Mouse (Mus musculus): ENCODE results near the gene Anxa2.
A peak's percentile ranks its signal among the peaks of the same experiment; 100 is the strongest.

Gene Anxa2

DNA sequence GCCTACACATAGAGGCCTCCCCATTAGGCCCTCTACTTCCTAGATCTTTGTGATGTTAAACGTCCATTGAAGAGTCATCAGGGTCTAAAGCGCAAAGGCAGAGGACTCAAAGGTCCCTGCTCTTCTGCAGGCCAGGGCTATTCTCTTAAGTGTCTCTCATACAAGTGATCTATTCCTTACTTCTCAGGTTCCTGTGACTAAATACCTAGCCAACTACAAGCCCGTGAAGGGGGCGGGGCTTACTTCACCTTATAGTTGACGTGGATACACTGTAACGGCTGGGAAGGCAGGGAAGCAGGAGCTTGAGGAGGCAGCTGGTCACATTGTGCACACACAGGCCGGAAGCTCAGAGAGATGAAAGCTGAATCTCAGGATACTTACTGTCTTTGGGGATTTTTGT is 6.5 kb downstream of the Anxa2 start:
- no peak for DNase-seq

GRCm38 (mm10) chr9:69463046-69463445 is 9.6 kb downstream of the Anxa2 start:
- DNase-seq, result no peak

DNA sequence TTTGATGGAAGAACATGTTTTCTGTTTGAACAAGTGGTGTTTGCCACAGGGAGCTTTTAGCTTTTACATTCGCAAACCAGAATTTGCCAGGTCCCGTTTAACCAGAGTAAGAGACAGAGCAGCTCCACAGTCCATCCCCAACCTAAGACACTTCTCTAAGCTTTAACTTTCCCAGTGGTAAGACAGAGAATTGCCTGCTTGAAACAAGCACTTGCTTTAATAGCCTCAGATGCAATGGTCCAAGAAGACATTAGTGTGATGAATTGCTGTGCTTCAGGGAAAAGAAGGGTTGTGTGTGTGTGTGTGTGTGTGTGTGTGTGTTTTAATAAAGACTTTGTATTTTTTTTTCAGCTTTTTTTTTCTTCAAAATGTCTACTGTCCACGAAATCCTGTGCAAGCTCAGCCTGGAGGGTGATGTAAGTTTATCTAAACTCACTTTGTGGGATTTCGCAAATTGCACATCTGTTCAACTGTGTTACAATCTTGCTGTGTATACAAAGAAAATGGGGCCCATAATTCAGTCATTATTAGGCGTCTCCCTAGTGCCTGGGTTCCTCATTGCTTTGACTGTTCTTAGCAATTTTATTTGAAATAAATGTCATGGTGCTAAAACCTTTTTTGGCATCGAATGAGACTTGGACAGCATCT is 10.8 kb downstream of the Anxa2 start:
- DNase-seq, result no peak

DNA sequence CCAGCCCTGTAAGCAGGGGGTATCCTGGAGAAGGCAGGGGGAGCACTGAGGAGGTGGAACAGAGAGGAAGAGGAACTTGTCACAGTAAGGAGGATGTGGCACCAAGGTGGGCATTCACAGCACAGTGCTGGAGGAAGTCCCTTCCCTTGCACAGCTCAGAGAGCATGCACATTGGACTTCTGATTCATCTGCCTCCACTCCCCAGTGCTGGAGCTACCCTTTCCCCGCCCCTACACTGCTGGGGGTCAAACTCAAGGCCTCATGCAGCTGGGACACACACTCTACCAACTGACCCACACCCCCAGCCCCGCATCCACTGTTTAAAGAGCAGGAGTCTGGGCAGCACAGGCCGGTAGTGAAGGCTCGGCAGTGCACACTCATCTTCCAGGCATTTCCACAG is 12.7 kb downstream of the Anxa2 start:
- no peak for DNase-seq

- DNase-seq, result no peak
Measured at GRCm38 (mm10) chr9:69467310-69467939, 14.0 kb downstream of the Anxa2 start.

GRCm38 (mm10) chr9:69468991-69469390 is 15.6 kb downstream of the Anxa2 start:
- peak; percentile 60 for DNase-seq

DNA sequence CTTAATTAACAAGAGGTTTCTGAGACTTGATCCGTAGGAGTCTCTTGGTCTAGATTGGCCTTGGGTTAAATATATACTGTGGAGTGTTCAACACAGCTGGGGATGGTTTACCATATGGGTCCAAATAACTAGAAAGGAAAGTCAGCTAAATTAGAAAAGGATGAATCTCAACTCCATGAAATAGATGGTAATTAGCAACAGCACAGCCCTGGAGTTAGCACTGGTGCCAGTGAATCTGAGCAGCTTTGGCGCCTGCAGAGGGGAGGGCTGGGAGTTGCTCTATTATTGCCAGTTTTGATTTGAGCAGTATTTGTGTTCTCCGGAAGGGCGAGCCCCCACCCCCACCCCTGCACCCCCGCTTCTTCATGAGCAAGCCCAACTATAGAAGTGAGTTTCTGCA is 16.9 kb downstream of the Anxa2 start:
- no peak for DNase-seq

GRCm38 (mm10) chr9:69470921-69471320 is 17.5 kb downstream of the Anxa2 start:
- DNase-seq, result no peak

DNA sequence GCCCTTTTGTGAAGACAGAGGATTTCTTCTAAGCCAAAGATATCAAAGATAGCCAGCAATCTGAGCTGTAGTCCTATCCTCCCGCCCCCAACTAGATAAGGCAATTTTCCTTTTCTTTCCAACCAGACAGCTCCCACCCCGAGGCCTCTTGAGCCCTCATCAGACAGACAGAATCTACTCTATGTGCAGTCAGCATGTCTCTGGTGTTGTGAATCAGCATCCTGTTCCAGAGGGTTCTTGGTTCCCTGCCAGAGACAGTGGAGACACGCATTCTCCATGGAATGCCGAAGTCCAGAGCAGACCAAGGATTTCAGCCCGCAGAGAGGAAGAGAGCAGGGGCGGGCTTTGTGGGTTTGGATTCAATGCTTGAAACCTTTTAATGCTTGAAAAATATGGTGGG is 19.3 kb downstream of the Anxa2 start:
- DNase-seq, result peak; percentile 90

- DNase-seq, result peak; percentile 57
Measured at GRCm38 (mm10) chr9:69475873-69476272, 22.5 kb downstream of the Anxa2 start.

GRCm38 (mm10) chr9:69477195-69477823 is 23.9 kb downstream of the Anxa2 start:
- no peak for DNase-seq

- no peak for DNase-seq
Measured at GRCm38 (mm10) chr9:69477824-69478222, 24.4 kb downstream of the Anxa2 start.

- peak; percentile 95 for DNase-seq
Measured at GRCm38 (mm10) chr9:69480344-69480743, 26.9 kb downstream of the Anxa2 start.

GRCm38 (mm10) chr9:69483811-69484210 is 30.4 kb downstream of the Anxa2 start:
- no peak for DNase-seq

DNA sequence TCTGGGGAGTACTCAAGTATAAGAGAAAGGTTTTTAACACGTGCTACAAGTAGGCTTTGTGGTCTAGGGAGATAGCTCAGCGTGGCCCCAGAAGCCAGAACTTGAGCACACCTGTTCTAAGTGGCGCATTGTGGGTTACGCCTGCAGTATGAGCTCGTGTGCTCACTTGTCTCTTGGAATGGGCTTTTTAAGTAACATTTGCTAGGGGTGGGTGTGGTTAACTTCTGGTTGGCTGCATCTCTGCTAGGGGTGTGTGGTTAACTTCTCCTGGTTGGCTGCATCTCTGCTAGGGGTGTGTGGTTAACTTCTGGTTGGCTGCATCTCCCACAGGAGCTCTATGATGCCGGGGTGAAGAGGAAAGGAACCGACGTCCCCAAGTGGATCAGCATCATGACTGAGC is 32.7 kb downstream of the Anxa2 start:
- no peak for DNase-seq

DNA sequence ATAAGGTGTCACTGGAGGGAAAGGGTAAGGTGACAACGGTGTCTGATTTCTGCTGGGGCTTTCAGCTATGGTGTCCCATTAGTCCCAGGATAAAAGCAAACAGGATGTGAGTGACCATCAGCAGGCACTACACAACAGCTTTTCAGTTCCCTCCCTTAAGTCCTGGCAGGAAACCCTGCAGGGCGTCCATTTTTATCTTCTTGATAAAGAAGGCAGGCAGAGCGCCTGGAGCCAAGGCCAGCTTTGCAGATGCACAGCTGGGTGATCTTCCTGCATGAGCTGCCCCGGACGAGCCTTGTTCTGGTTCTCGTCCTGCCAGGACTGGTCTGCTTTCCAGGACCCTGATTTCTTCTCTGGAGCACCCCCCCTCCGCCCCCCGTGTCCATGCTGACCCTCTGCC is 35.1 kb downstream of the Anxa2 start:
- DNase-seq, result no peak

- DNase-seq, result no peak
Measured at GRCm38 (mm10) chr9:69488972-69489371, 35.6 kb downstream of the Anxa2 start.

GRCm38 (mm10) chr9:69492809-69493208 is 39.4 kb downstream of the Anxa2 start:
- DNase-seq, result no peak

DNA sequence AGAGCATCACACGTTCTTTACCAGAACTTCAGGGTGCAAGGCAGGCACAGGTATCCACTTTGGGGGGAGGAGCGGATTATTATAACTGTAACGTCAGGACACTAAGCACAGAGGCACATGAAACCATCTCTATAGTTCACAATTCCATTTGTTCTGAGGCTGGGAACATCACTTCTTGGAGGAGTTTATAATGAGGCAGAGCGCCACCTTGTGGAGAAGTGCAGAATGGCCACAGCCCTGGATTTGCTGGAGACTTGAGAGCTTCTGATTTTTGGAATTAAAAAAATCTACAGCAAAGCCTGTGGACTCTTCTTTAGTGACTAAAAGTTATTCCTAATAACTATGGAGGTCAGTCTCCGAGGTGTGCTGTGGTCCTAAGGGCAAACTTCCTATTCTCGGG is 49.1 kb downstream of the Anxa2 start:
- DNase-seq, result peak; percentile 83

GRCm38 (mm10) chr9:69505611-69506010 is 52.2 kb downstream of the Anxa2 start:
- DNase-seq, result peak; percentile 26

DNA sequence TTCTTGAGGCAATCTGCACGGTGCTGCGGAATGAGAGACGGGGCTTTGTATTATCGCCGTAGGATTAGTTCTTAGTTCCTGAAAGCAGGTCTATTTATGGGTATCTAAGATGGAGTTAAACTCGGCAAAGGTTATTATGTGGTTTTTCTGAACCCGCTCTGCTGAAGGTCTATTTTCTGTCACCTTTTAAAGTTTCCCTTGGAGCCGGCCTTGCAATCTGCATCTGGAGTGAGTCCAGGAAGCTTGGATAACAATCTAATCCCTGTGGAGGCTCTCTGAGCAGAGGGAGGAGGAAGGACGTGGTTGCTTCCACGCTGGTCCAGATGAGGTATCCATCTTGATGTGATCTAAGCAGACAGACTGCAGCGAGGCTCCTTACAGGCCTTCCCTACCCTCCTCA is 53.8 kb downstream of the Anxa2 start:
- no peak for DNase-seq

- no peak for DNase-seq
Measured at GRCm38 (mm10) chr9:69508016-69508415, 54.6 kb downstream of the Anxa2 start.

GRCm38 (mm10) chr9:69511881-69512590 is 58.6 kb downstream of the Anxa2 start:
- DNase-seq, result no peak

- DNase-seq, result no peak
Measured at GRCm38 (mm10) chr9:69512726-69513125, 59.3 kb downstream of the Anxa2 start.
